Mouse (Mus musculus) spleen, adult 2 months (tissue): ENCODE data around the gene Pcp4l1. TPM values are rescaled to one million over a fixed set of nuclear protein-coding genes. Genes with fewer than 3 reads are reported as not detected.

Experiments
- DNase-seq, 2 experiments: peaks; one replicate each; pipeline versions ENCODE4 v3.0.0 to v3.0.0-alpha.2; 2012 to 2021; ENCODE audit warnings: low spot score in 2 of 2, low read depth in 1 of 2
- H3K27ac ChIP-seq: fragments of 200-500 bp; 2 replicates; pipeline ENCODE4 v1.5.1; 2012; ENCODE audit warnings: low read length, inconsistent platforms; ENCODE audit not compliant: insufficient read depth
- H3K27me3 ChIP-seq: fragments of 200-500 bp; 2 replicates; pipeline ENCODE4 v1.6.1; 2012; ENCODE audit warnings: mild to moderate bottlenecking, moderate library complexity, low read length, inconsistent platforms; ENCODE audit not compliant: control insufficient read depth, insufficient read depth
- H3K36me3 ChIP-seq: fragments of 200-500 bp; 2 replicates; pipeline ENCODE4 v1.6.1; 2012; ENCODE audit warnings: mild to moderate bottlenecking, low read length, inconsistent platforms; ENCODE audit not compliant: control insufficient read depth, insufficient read depth
- H3K4me1 ChIP-seq: fragments of 200-500 bp; 2 replicates; pipeline ENCODE4 v1.6.1; 2011; ENCODE audit warnings: inconsistent platforms; ENCODE audit not compliant: control insufficient read depth, insufficient read depth, insufficient read length
- H3K4me3 ChIP-seq: fragments of 200-500 bp; 2 replicates; pipeline ENCODE4 v1.5.1; 2011; ENCODE audit warnings: mild to moderate bottlenecking, inconsistent platforms; ENCODE audit not compliant: insufficient read depth, insufficient read length; ENCODE audit errors: extremely low read depth
- CTCF ChIP-seq: fragments of 200-500 bp; IDR thresholded peaks from 2 replicates; pipeline ENCODE4 v1.5.1; 2011; ENCODE audit warnings: mild to moderate bottlenecking, inconsistent platforms; ENCODE audit not compliant: insufficient read depth, insufficient read length, insufficient replicate concordance; ENCODE audit errors: extremely low read depth
- POLR2A ChIP-seq: fragments of 200-500 bp; IDR thresholded peaks from 2 replicates; pipeline ENCODE4 v1.6.1; 2011; ENCODE audit warnings: low read depth, low read length, inconsistent platforms
- WGBS: fragments of 180-500 bp; shearing (Covaris S2); methylation state at CpG from one replicate; pipeline ENCODE4 v1.1.7; 2018; 5-methylcytosine and 5-hydroxymethylcytosine counted together
- polyA plus RNA-seq: library from polyadenylated mRNA; depleted of rRNA; stranded (reverse); fragments of >200 nt; gene quantifications from 2 replicates; pipeline ENCODE4 v1.2.3, GENCODE M21; 2012; rRNA removed

Gene Pcp4l1
- polyA plus RNA-seq, 1 experiment = 4.4 TPM

DNA sequence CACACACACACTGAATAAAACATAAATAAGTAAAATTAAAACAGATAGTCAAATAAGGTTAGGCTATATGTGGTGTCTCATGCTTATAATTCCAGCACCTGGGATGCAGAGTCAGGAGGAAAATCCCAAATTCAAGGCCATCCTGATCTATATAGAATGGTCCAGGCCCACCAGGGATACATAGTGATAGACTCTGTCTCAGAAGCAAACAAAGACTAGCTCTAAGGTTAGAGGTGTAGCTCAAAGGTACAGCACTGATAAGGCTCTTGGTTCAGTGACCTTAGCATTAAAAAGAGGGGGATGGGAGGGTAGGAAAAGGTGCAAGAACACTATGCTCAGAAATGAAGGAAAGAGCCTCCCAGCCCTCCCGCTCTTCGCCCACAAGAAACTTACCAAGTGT lies 60.5 kb downstream of the Pcp4l1 start:
- peaks cover 24% of the 10 kb centered on the region for H3K36me3 ChIP-seq
- H3K4me3 ChIP-seq = no peak overlapping the region
- no peak for DNase-seq
- 99% methylated on average over 2 of the region's 2 CpGs for WGBS
- no peaks in the 10 kb centered on the region for H3K27me3 ChIP-seq
- TF ChIP-seq CTCF (no peak), POLR2A (no peak)
- H3K27ac ChIP-seq = no peak overlapping the region
- H3K4me1 ChIP-seq = no peaks in the 10 kb centered on the region

DNA sequence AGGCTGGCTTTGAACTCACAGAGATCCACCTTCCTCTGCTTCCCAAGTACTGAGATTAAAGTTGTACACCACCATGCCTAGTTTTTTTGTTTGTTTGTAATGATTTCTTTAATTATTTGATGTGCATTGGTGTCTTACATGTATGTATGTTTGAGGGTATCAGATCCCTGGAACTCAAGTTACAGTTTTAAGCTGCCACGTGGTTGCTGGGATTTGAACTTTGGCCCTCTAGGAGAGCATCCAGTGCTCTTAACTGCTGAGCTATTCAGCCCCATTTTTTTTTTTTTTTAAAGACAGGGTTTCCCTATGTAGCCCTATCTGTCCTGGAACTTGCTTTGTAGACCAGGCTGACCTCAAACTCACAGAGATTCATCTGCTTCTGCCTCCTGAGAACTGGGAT lies 65.1 kb downstream of the Pcp4l1 start:
- Histone ChIP-seq H3K4me1 (no peaks in the 10 kb centered on the region), H3K36me3 (peaks cover 21% of the 10 kb centered on the region), H3K27ac (no peak overlapping the region), H3K27me3 (no peaks in the 10 kb centered on the region), H3K4me3 (no peak overlapping the region)
- TF ChIP-seq CTCF (no peak), POLR2A (no peak)
- DNase-seq = no peak
- WGBS = 85% methylated on average over 1 of the region's 1 CpGs

DNA sequence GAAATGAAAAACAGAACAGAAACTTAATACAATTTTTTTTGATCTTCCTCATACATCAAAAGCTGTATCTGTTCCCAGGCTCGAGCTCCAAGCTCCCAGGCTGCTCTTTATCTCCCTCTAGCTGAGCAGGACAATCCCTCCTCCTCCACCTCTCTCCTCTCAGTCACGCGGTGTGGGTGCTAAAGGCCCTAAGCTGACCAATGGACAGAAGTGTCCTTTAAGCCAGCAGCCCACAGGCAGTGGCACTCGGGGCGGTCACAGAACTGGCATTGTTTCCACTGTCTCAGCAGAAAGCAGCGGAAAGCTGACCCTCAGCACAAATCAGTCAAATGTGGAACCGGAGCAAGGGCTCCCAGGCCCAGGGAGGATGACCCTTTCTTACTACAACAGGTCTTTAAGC lies 66.8 kb downstream of the Pcp4l1 start:
- no peak overlapping the region for H3K4me3 ChIP-seq
- H3K36me3 ChIP-seq = peaks cover 12% of the 10 kb centered on the region
- no peaks in the 10 kb centered on the region for H3K4me1 ChIP-seq
- H3K27ac ChIP-seq = no peak overlapping the region
- TF ChIP-seq CTCF (no peak), POLR2A (no peak)
- H3K27me3 ChIP-seq = no peaks in the 10 kb centered on the region
- peak in 1 of 2 experiments; percentile 11 for DNase-seq
- WGBS = 79% methylated on average over 7 of the region's 7 CpGs

DNA sequence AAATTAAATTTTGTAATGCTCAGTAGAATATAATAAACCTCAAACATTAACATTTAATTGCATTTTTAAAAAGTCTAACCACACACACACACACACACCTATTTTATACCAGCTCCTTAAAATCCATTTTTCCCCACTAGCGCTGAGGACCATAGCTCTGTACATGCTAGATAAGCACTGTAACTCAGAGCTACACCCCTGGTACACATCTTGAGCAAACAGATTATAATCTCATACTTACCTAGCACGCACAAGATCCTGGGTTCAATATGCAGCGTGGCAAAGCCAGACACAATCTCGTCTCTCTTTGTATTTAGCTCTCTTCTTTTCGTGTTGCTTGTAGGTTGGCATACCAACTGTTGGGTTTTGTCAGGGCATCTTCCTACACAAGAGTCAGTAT lies 71.7 kb downstream of the Pcp4l1 start:
- peaks cover 5% of the 10 kb centered on the region; the same call in 1 of the 2 replicates for H3K4me1 ChIP-seq
- no peak overlapping the region for H3K4me3 ChIP-seq
- H3K36me3 ChIP-seq = no peaks in the 10 kb centered on the region; the same call in 1 of the 2 replicates
- 88% methylated on average over 5 of the region's 5 CpGs for WGBS
- DNase-seq = no peak
- H3K27me3 ChIP-seq = no peaks in the 10 kb centered on the region
- TF ChIP-seq POLR2A = no peak
- no peak for TF ChIP-seq CTCF
- H3K27ac ChIP-seq = no peak overlapping the region

Other genes starting within 250 kb of the Pcp4l1 start
- 47.5 and 71.3 TPM in 2 replicates for gene Fcgr2b, start 219.7 kb downstream of the Pcp4l1 start, polyA plus RNA-seq
- 7.6 and 11.4 TPM in 2 replicates for gene Fcgr4, start 177.3 kb downstream of the Pcp4l1 start, polyA plus RNA-seq
- 20.6 and 24.5 TPM in 2 replicates for gene Fcgr3, start 131.3 kb downstream of the Pcp4l1 start, polyA plus RNA-seq
- gene Cfap126, start 82.3 kb downstream of the Pcp4l1 start, polyA plus RNA-seq = 2.4 and 3.4 TPM in 2 replicates
- gene Sdhc, start 45.7 kb downstream of the Pcp4l1 start, polyA plus RNA-seq = 65.7 and 67.8 TPM in 2 replicates
- 0.47 and 1.1 TPM in 2 replicates for gene Mpz, start 45.6 kb downstream of the Pcp4l1 start, polyA plus RNA-seq
- gene Nr1i3, start 17.7 kb upstream of the Pcp4l1 start, polyA plus RNA-seq = not detected in 2 replicates
- gene Tomm40l, start 26.2 kb upstream of the Pcp4l1 start, polyA plus RNA-seq = 17.5 and 20.3 TPM in 2 replicates
- gene Apoa2, start 28.8 kb upstream of the Pcp4l1 start, polyA plus RNA-seq = 1.2 and 1.8 TPM in 2 replicates
- gene Fcer1g, start 38.1 kb upstream of the Pcp4l1 start, polyA plus RNA-seq = 237 and 307 TPM in 2 replicates
- gene Adamts4, start 54.2 kb upstream of the Pcp4l1 start, polyA plus RNA-seq = 0.63 and 0.64 TPM in 2 replicates
- gene Ndufs2, start 55.1 kb upstream of the Pcp4l1 start, polyA plus RNA-seq = 52.4 and 59.6 TPM in 2 replicates
- gene B4galt3, start 74.1 kb upstream of the Pcp4l1 start, polyA plus RNA-seq = 59.5 and 67.8 TPM in 2 replicates
- gene Ppox, start 84.9 kb upstream of the Pcp4l1 start, polyA plus RNA-seq = 64.6 and 66.0 TPM in 2 replicates
- gene Usp21, start 91.7 kb upstream of the Pcp4l1 start, polyA plus RNA-seq = 40.9 and 46.4 TPM in 2 replicates
- 9.8 and 11.1 TPM in 2 replicates for gene Ufc1, start 98.8 kb upstream of the Pcp4l1 start, polyA plus RNA-seq
- 25.7 and 29.3 TPM in 2 replicates for gene Dedd, start 132.9 kb upstream of the Pcp4l1 start, polyA plus RNA-seq
- gene Nit1, start 149.4 kb upstream of the Pcp4l1 start, polyA plus RNA-seq = 22.6 and 25.9 TPM in 2 replicates
- gene Pfdn2, start 149.4 kb upstream of the Pcp4l1 start, polyA plus RNA-seq = 8.5 TPM in 2 replicates
- gene Klhdc9, start 164.5 kb upstream of the Pcp4l1 start, polyA plus RNA-seq = 0.20 and 0.62 TPM in 2 replicates
- gene Nectin4, start 173.8 kb upstream of the Pcp4l1 start, polyA plus RNA-seq = 1.4 and 2.0 TPM in 2 replicates
- gene Arhgap30, start 192.7 kb upstream of the Pcp4l1 start, polyA plus RNA-seq = 79.5 and 88.3 TPM in 2 replicates
- gene Usf1, start 215.0 kb upstream of the Pcp4l1 start, polyA plus RNA-seq = 130 and 132 TPM in 2 replicates
- gene Tstd1, start 222.6 kb upstream of the Pcp4l1 start, polyA plus RNA-seq = 3.1 and 4.1 TPM in 2 replicates
- gene F11r, start 241.3 kb upstream of the Pcp4l1 start, polyA plus RNA-seq = 8.8 and 9.6 TPM in 2 replicates